Mouse (Mus musculus): ENCODE data around the gene Tmem63c. TPM values are rescaled to one million over a fixed set of nuclear protein-coding genes. Genes with fewer than 3 reads are reported as not detected.

Gene Tmem63c
- total and polyA plus RNA-seq, 3 experiments, result 0.04 TPM; not detected in 2

DNA sequence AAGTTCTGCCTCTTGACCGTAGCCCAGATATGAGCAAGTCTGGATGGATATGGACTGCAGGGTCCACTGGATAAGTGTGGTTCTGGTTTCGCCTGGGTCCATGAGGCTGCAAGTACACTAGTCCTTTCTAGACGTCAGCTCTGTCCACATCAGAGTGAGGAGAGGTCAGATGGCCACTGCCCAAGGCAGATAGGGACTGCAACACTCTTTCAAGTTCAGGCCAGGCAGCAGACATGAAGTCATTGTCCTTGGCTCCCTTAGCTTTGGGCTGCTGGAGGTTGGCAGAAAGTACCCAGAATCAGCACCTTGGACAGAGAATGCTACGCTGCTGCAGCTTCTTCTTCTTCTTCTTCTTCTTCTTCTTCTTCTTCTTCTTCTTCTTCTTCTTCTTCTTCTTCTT, 19.0 kb downstream of the Tmem63c start:
- TF ChIP-seq ZNF384 (IDR thresholded peaks at IDR 0.05; ENCODE audit: low read depth, low read length) (no peak), CHD1 (IDR thresholded peaks at IDR 0.05; ENCODE audit: low read depth, low read length) (no peak), SMC3 (IDR thresholded peaks at IDR 0.05; ENCODE audit: low read depth, low read length) (no peak), RAD21 (IDR thresholded peaks at IDR 0.05; ENCODE audit: low read depth, low read length) (no peak), TCF12 (IDR thresholded peaks at IDR 0.05; ENCODE audit: low read depth, low read length) (no peak), ZMIZ1 (IDR thresholded peaks at IDR 0.05; ENCODE audit: low read depth, low read length) (no peak), USF2 (IDR thresholded peaks at IDR 0.05; ENCODE audit: borderline replicate concordance in 1 of 2, insufficient read depth in 1 of 2, low read depth in 1 of 2, low read length in 2 of 2) (no peak), BHLHE40 (IDR thresholded peaks at IDR 0.05; ENCODE audit: borderline replicate concordance, low read depth, low read length) (no peak), KAT2A (conservative IDR thresholded peaks at IDR 0.05; ENCODE audit: low read depth, low read length) (no peak), CHD2 (IDR thresholded peaks at IDR 0.05; ENCODE audit: low read length) (no peak)
- no peak overlapping the region for H3K27ac ChIP-seq (ENCODE audit: control insufficient read depth, low read depth, low read length)
- no peak overlapping the region for H3K4me3 ChIP-seq (ENCODE audit: control insufficient read depth in 1 of 2, insufficient read depth in 1 of 2, low read depth in 2 of 2, low read length in 2 of 2)
- no peaks in the 10 kb centered on the region for H3K4me1 ChIP-seq (ENCODE audit: control insufficient read depth in 1 of 2, insufficient read depth in 2 of 2, low read length in 2 of 2)
- no peaks in the 10 kb centered on the region for H3K36me3 ChIP-seq (ENCODE audit: control insufficient read depth in 1 of 2, insufficient read depth in 2 of 2, low read length in 2 of 2)
- H3K79me2 ChIP-seq (ENCODE audit: control insufficient read depth, insufficient read depth, low read length, poor library complexity), result no peaks in the 10 kb centered on the region
- DNase-seq (ENCODE audit: low read depth, low spot score), result peak; percentile 69
- peaks cover 0 to 5% of the 10 kb centered on the region in 2 experiments; a peak in 3 of 4 replicates for H3K27me3 ChIP-seq (ENCODE audit: control insufficient read depth in 1 of 2, insufficient read depth in 2 of 2, low read length in 2 of 2)
- H3K9me3 ChIP-seq (replicated peaks; ENCODE audit: insufficient read depth, low read length), result no peaks in the 10 kb centered on the region
- H3K9ac ChIP-seq (ENCODE audit: control insufficient read depth, low read depth, low read length, poor library complexity, severe bottlenecking), result no peak overlapping the region

DNA sequence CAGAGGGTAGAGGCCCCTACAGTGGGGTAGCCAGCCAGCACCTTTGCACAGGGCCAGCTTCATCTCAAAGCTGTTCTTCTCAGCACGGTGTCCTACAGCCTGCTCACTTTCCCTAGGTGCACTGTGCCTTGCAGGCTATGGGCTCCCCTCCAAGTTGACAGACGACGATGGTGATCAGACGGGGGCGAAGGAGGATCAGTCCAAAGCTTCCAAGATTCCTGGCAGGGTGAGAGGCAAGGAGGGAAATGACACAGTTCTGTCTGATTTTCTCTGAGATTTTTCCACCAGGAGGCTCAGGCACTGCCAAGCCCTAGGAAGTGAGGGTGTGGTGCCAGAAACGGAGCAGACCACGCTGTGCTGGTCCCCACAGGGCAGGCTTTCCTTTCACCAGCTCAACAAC, 19.7 kb downstream of the Tmem63c start:
- Histone ChIP-seq H3K4me1 (ENCODE audit: control insufficient read depth in 1 of 2, insufficient read depth in 2 of 2, low read length in 2 of 2) (no peaks in the 10 kb centered on the region), H3K9me3 (replicated peaks; ENCODE audit: insufficient read depth, low read length) (no peaks in the 10 kb centered on the region), H3K79me2 (ENCODE audit: control insufficient read depth, insufficient read depth, low read length, poor library complexity) (no peaks in the 10 kb centered on the region), H3K27me3 (ENCODE audit: control insufficient read depth in 1 of 2, insufficient read depth in 2 of 2, low read length in 2 of 2) (peaks cover 0 to 11% of the 10 kb centered on the region in 2 experiments; a peak in 3 of 4 replicates), H3K27ac (ENCODE audit: control insufficient read depth, low read depth, low read length) (no peak overlapping the region), H3K9ac (ENCODE audit: control insufficient read depth, low read depth, low read length, poor library complexity, severe bottlenecking) (no peak overlapping the region), H3K36me3 (ENCODE audit: control insufficient read depth in 1 of 2, insufficient read depth in 2 of 2, low read length in 2 of 2) (no peaks in the 10 kb centered on the region), H3K4me3 (ENCODE audit: control insufficient read depth in 1 of 2, insufficient read depth in 1 of 2, low read depth in 2 of 2, low read length in 2 of 2) (no peak overlapping the region)
- DNase-seq (ENCODE audit: low read depth, low spot score), result no peak
- TF ChIP-seq MAZ (IDR thresholded peaks at IDR 0.05; ENCODE audit: low read depth, low read length) (no peak), RAD21 (IDR thresholded peaks at IDR 0.05; ENCODE audit: low read depth, low read length) (no peak), USF2 (IDR thresholded peaks at IDR 0.05; ENCODE audit: borderline replicate concordance in 1 of 2, insufficient read depth in 1 of 2, low read depth in 1 of 2, low read length in 2 of 2) (no peak), POLR2A (IDR thresholded peaks at IDR 0.05; ENCODE audit: control insufficient read depth in 1 of 2, insufficient read depth in 1 of 2, low read depth in 1 of 2, low read length in 2 of 2, poor library complexity in 1 of 2) (no peak), EP300 (IDR thresholded peaks at IDR 0.05; ENCODE audit: low read depth in 1 of 2, low read length in 2 of 2) (no peak), ZNF384 (IDR thresholded peaks at IDR 0.05; ENCODE audit: low read depth, low read length) (no peak), TAL1 (IDR thresholded peaks at IDR 0.05; ENCODE audit: low read length) (no peak), CTCF (IDR thresholded peaks at IDR 0.05 in 2 of 3, conservative IDR thresholded peaks at IDR 0.05 in 1 of 3; ENCODE audit: control insufficient read depth in 1 of 3, insufficient read depth in 1 of 3, low read depth in 2 of 3, low read length in 3 of 3, poor library complexity in 1 of 3, severe bottlenecking in 1 of 3) (no peak), MXI1 (IDR thresholded peaks at IDR 0.05; ENCODE audit: low read depth, low read length) (no peak)

Measured in MEL (cell line).